Mouse (Mus musculus) midbrain, embryonic 12.5 days (tissue): Measurements from ENCODE around the gene Cgnl1. TPM values are rescaled to one million over a fixed set of nuclear protein-coding genes. Genes with fewer than 3 reads are reported as not detected.
"Not testable (repeated sequence)": the region's sequence is repeated elsewhere in the genome, so short reads cannot be mapped to it uniquely, and the experiment has no call there.

Source experiments
- ATAC-seq: fragments of 200-750 bp; cut with Nextera tagmentation; 2 replicates; pipeline ENCODE4 v1.8.0; 2017; ENCODE audit warnings: low read depth, moderate TSS enrichment, moderate library complexity; ENCODE audit not compliant: low FRiP score
- H3K27ac ChIP-seq: fragments of 300-500 bp; sonication (generic); replicated peaks from 2 replicates; pipeline ENCODE4 v1.5.1; 2016; ENCODE audit warnings: mild to moderate bottlenecking
- H3K27me3 ChIP-seq: fragments of 300-500 bp; sonication (generic); 2 replicates; pipeline ENCODE4 v1.6.1; 2016; ENCODE audit warnings: mild to moderate bottlenecking
- H3K36me3 ChIP-seq: fragments of 300-500 bp; sonication (generic); 2 replicates; pipeline ENCODE4 v1.6.1; 2016
- H3K4me1 ChIP-seq: fragments of 300-500 bp; sonication (generic); 2 replicates; pipeline ENCODE4 v1.6.1; 2016
- H3K4me2 ChIP-seq: fragments of 300-500 bp; sonication (generic); replicated peaks from 2 replicates; pipeline ENCODE4 v1.6.1; 2016; ENCODE audit warnings: mild to moderate bottlenecking, moderate library complexity
- H3K4me3 ChIP-seq: fragments of 300-500 bp; sonication (generic); 2 replicates; pipeline ENCODE4 v1.5.1; 2016; ENCODE audit warnings: mild to moderate bottlenecking
- H3K9ac ChIP-seq: fragments of 300-500 bp; sonication (generic); replicated peaks from 2 replicates; pipeline ENCODE4 v1.6.1; 2016; ENCODE audit warnings: mild to moderate bottlenecking, moderate library complexity
- H3K9me3 ChIP-seq: fragments of 300-500 bp; sonication (generic); 2 replicates; pipeline ENCODE4 v1.6.1; 2016; ENCODE audit warnings: mild to moderate bottlenecking
- WGBS: fragments of 180-500 bp; shearing (Covaris S2); methylation state at CpG from one replicate; pipeline ENCODE4 v1.1.7; 2016; 5-methylcytosine and 5-hydroxymethylcytosine counted together
- polyA plus RNA-seq: library from polyadenylated mRNA; unstranded; fragments of >200 nt; fragmentation: Nextera tagmentation; extraction: Ambion mirVana; gene quantifications from 2 replicates; pipeline ENCODE4 v1.2.1, GENCODE M21; 2016

The Cgnl1 gene
- polyA plus RNA-seq, 1 experiment from 2014 or later = 7.0 TPM

DNA sequence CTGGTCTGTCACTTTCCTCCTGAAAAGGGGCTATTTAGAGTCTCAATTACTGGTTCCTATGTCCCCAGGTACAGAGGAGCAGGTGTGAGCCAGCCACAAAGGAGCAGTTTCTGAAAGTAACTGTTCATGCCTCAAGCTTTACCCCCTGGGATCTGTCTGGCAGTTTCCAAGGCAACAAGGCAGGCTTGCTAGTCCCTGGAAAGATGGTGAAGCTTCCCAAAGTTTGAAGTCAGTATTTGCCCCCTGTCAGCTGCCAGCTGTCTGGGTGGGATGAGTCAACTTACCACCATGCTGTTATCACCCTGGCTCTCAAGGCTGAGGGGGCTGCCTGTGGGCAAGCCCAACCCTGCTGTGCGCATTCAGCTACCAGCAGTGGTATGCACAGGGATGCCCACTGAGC, 134.5 kb downstream of the Cgnl1 start:
- 95% methylated on average over 1 of the region's 1 CpGs for WGBS

DNA sequence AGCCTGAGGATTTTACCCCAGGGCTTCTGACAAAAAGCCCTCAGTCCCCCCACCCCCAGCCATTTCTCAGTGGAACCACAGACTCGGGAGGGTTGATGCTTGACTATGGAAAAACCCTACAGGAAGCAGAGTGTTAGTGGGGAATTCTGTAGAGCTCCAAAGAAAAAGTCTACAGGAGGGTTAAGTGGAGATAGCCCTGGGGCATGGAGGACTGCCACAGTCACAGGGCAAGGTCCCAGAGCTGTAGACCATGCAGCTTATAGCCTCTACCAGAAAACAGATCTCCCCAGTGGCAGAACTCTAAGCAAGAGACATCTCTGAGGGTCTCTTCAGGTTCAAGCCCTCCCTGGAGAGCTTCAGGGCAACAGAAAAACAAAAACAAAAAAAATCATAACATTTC, 135.8 kb downstream of the Cgnl1 start:
- no peak overlapping the region for H3K27ac ChIP-seq
- no peaks in the 10 kb centered on the region for H3K27me3 ChIP-seq
- H3K9ac ChIP-seq = no peak overlapping the region
- H3K4me2 ChIP-seq = no peak overlapping the region
- no peaks in the 10 kb centered on the region for H3K36me3 ChIP-seq
- no peak for ATAC-seq
- no peaks in the 10 kb centered on the region for H3K9me3 ChIP-seq
- 71% methylated on average over 1 of the region's 1 CpGs for WGBS
- peaks cover 5% of the 10 kb centered on the region for H3K4me1 ChIP-seq
- H3K4me3 ChIP-seq = no peak overlapping the region

More for the DNA sequence above, 134.5 kb downstream of the Cgnl1 start:
- no peak overlapping the region for H3K9ac ChIP-seq
- no peak overlapping the region for H3K4me3 ChIP-seq
- H3K27me3 ChIP-seq = no peaks in the 10 kb centered on the region
- no peaks in the 10 kb centered on the region for H3K36me3 ChIP-seq
- H3K27ac ChIP-seq = no peak overlapping the region; the same call in 1 of the 2 replicates
- no peak for ATAC-seq
- no peak overlapping the region for H3K4me2 ChIP-seq
- H3K4me1 ChIP-seq = peaks cover 5% of the 10 kb centered on the region
- H3K9me3 ChIP-seq = no peaks in the 10 kb centered on the region

DNA sequence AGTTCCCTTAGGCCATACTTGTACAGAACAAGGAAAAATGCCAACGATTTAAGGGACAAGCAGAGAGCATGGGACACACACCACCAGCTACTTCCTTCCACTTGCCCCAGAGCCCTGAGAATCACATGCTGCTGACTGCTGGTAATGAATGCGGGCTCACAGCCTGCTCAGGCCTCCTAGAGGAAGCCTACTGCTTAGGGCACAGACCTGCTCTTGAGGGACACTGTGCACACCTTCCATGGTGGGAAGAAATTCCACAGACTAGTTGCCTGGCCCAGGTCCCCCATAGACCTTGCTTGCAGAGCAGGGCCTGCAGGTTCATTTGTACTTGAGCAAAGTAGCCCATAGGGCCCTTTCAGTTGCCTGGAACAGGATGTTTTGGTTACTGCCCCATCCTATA, 136.5 kb downstream of the Cgnl1 start:
- no peak overlapping the region for H3K27ac ChIP-seq
- H3K9me3 ChIP-seq = no peaks in the 10 kb centered on the region
- no peaks in the 10 kb centered on the region for H3K36me3 ChIP-seq
- no peak overlapping the region for H3K9ac ChIP-seq
- H3K4me3 ChIP-seq = no peak overlapping the region
- WGBS = 93% methylated on average over 2 of the region's 2 CpGs
- no peak overlapping the region for H3K4me2 ChIP-seq
- ATAC-seq = no peak
- no peaks in the 10 kb centered on the region for H3K27me3 ChIP-seq
- peaks cover 5% of the 10 kb centered on the region for H3K4me1 ChIP-seq

DNA sequence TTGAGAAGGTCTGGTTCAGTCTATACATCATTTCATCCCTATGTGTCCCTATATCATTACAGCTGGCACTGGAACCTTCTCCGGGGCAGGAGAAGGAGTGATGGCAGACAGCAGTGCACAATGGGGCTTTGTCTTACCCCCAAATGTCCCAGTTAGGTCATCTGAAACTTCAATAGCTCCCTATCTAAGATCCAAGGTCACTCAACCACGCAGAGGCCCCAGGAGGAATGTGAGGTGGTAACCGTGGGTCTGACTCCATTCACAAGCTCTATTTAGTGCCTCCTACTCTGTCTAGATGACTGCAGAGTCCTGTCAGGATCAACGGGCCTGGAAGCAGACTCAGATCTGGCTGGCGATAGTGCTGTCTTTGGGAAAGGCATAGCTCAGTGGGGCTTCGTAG, 142.5 kb downstream of the Cgnl1 start:
- no peaks in the 10 kb centered on the region for H3K27me3 ChIP-seq

DNA sequence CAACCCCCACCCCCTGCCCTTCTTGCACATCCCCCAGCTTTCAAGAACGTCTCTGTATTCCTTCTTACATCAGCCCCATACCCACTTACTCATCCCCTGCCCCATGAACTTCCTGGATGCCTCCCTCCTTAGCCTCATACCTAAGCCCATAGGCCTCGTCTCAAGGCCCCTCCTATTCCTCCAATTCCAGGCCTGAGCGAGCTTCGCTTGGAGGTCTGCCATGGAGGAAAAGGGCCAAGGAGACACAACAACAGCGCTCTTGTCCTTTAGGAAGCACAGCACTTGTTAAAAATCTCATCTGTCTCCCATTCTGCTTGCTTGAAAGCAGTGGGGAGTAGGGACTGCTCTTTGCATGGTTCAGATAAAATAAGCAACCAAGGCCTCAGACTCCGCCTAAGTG, 143.1 kb downstream of the Cgnl1 start:
- WGBS = 88% methylated on average over 6 of the region's 6 CpGs
- ATAC-seq = no peak

More for the DNA sequence above, 142.5 kb downstream of the Cgnl1 start:
- no peaks in the 10 kb centered on the region for H3K36me3 ChIP-seq
- no peak overlapping the region for H3K4me3 ChIP-seq
- H3K27ac ChIP-seq = no peak overlapping the region
- no peak overlapping the region for H3K9ac ChIP-seq
- ATAC-seq = no peak
- WGBS = 61% methylated on average over 6 of the region's 6 CpGs
- H3K9me3 ChIP-seq = no peaks in the 10 kb centered on the region
- no peaks in the 10 kb centered on the region for H3K4me1 ChIP-seq
- H3K4me2 ChIP-seq = no peak overlapping the region

DNA sequence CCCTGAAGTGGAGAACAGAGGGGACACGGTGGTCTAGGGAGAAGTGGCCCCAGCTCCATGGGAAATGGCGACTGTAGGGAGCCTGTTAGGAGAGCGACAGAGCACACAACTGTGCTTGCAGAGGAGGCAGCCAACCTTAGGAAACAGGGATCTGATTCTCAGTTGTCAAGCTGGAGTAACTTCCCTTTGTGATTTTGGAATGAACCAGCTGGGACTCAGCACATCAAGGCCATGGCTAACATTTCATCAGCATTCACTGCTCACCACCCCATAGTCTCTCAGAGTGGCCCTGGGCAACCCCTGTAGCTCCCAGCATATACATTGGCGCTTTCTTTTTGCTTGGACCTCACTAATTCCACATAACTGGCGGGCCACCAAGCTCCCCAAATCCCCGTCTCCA, 145.4 kb downstream of the Cgnl1 start:
- H3K4me2 ChIP-seq = no peak overlapping the region
- ATAC-seq = no peak
- whole genome bisulfite sequencing = 82% methylated on average over 6 of the region's 6 CpGs

More for the DNA sequence above, 143.1 kb downstream of the Cgnl1 start:
- no peak overlapping the region for H3K27ac ChIP-seq
- no peaks in the 10 kb centered on the region for H3K9me3 ChIP-seq
- no peaks in the 10 kb centered on the region for H3K27me3 ChIP-seq
- H3K4me3 ChIP-seq = no peak overlapping the region
- H3K9ac ChIP-seq = no peak overlapping the region
- no peaks in the 10 kb centered on the region for H3K36me3 ChIP-seq
- no peaks in the 10 kb centered on the region for H3K4me1 ChIP-seq
- no peak overlapping the region for H3K4me2 ChIP-seq

DNA sequence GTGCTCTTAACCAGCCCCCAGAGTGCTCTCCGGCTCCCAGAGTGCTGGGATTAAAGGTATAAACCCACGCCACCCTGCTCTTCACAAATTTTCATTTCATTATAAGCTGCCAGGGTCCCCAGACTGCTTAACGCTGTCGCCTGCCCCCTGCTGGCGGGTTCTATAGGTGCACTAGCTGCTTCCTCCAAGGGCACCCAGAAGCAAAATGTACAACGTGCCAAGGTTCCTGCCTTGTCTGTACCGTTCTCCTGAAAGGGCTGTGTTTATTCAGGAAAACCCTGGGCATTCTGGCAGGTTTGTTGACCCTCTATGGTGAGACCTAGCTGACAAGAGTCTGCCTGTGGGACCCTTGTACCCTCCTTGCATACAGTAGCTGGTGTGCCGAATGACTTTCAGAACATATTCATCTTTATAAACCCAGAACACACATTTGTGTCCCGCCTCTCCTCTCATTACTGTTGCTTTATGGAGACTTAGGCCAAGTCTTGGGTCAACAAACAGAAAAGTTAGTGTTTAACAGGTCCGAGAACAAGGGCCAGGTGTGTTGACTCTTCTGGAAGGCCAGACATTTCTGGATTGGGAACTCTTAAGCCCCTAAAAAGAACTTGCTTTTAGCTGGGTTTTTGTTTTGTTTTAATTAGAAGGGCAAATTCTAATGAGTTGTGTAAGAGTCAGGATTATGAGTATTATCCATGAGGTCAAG, 146.5 kb downstream of the Cgnl1 start:
- Histone ChIP-seq H3K27ac (no peak overlapping the region), H3K4me2 (no peak overlapping the region), H3K4me3 (no peak overlapping the region), H3K9me3 (no peaks in the 10 kb centered on the region), H3K36me3 (no peaks in the 10 kb centered on the region), H3K27me3 (no peaks in the 10 kb centered on the region), H3K9ac (no peak overlapping the region), H3K4me1 (no peaks in the 10 kb centered on the region)
- no peak for ATAC-seq
- 49% methylated on average over 10 of the region's 10 CpGs for WGBS

More for the DNA sequence above, 145.4 kb downstream of the Cgnl1 start:
- no peaks in the 10 kb centered on the region for H3K36me3 ChIP-seq
- H3K27ac ChIP-seq = no peak overlapping the region
- no peaks in the 10 kb centered on the region for H3K9me3 ChIP-seq
- no peak overlapping the region for H3K4me3 ChIP-seq
- H3K27me3 ChIP-seq = no peaks in the 10 kb centered on the region
- H3K9ac ChIP-seq = no peak overlapping the region
- no peaks in the 10 kb centered on the region for H3K4me1 ChIP-seq

DNA sequence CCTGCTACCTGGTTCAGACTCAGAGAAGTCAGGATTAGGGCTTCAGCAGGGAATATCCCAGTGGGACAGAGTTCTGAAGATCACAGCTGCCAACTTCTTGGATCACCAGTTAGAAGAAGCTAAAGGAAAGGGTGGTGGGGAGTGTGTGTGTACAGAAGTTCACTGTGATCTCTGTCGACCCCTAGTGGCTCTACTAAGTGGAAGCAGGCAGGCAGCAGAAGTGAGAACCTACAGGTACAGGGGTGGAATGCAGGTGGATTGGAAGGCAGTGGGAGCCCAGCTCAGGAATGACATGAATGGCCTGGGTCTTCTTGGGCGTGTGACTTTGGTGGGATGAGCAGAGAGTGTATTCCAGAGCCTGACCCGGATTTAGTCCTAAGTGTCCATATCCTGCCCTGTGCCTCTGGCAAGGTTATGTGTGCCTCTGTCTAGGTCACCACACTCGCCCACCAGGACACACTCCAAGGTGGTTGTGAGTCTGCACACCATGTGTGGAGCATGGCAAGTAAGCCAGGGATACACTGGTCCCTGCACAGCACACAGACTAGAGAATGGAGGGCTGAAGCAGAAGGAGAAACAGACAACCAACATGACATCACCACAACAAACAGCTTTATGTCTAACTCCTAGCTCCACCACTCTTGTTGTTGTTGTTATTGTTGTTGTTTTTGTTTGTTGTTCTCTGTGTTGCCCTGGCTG, 147.4 kb downstream of the Cgnl1 start:
- no peak overlapping the region for H3K27ac ChIP-seq
- no peaks in the 10 kb centered on the region for H3K36me3 ChIP-seq
- H3K4me2 ChIP-seq = no peak overlapping the region
- no peaks in the 10 kb centered on the region for H3K27me3 ChIP-seq
- H3K9me3 ChIP-seq = no peaks in the 10 kb centered on the region
- WGBS = 39% methylated on average over 4 of the region's 4 CpGs
- H3K9ac ChIP-seq = no peak overlapping the region
- no peaks in the 10 kb centered on the region for H3K4me1 ChIP-seq
- H3K4me3 ChIP-seq = no peak overlapping the region
- no peak for ATAC-seq

DNA sequence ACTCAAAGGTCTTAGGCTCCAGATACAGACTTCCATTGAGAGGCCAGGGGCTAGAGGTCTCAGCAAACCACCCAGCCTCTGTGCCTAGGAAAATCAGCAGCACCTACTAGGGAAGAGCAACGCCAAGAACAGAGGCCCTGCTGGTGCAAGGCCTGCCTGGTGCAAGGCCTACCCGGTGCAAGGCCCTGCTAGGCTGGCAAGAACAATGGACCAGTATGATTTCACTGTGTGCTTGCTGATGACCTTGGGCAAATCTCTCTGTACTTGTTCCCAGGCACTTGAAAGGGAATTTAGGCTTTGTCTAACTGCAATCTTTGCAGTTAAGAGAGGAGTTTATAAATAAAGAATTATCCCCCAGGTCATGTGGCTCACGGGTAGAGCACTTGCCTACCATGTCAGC, 148.8 kb downstream of the Cgnl1 start:
- Histone ChIP-seq H3K27ac (no peak overlapping the region), H3K9ac (no peak overlapping the region), H3K4me2 (no peak overlapping the region), H3K4me3 (no peak overlapping the region), H3K4me1 (no peaks in the 10 kb centered on the region), H3K9me3 (no peaks in the 10 kb centered on the region), H3K27me3 (no peaks in the 10 kb centered on the region), H3K36me3 (no peaks in the 10 kb centered on the region)
- 74% methylated on average over 3 of the region's 3 CpGs for WGBS
- ATAC-seq = no peak

DNA sequence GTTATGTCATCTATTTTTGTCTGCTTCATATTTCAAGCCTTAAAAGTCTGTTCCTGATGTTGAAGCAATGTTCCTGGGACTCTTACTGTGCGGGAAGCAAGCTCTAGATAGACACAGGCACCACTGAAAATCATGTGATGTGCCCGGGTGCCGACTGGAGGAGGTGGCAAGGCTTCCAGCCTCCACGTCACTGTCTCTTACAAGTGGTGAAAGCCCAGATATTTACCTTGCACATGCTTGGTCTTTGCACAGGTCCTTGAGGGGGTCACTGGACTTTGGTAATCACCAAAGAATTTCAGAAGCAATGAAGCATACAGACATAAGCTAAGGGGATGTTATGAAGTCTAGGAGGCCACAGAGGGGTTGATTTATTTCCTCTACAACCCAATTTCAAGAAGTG, 149.4 kb downstream of the Cgnl1 start:
- no peak for ATAC-seq
- Histone ChIP-seq H3K4me3 (no peak overlapping the region), H3K27ac (no peak overlapping the region), H3K9ac (no peak overlapping the region), H3K27me3 (no peaks in the 10 kb centered on the region), H3K9me3 (no peaks in the 10 kb centered on the region), H3K36me3 (no peaks in the 10 kb centered on the region), H3K4me2 (no peak overlapping the region), H3K4me1 (no peaks in the 10 kb centered on the region)
- 85% methylated on average over 4 of the region's 4 CpGs for WGBS

DNA sequence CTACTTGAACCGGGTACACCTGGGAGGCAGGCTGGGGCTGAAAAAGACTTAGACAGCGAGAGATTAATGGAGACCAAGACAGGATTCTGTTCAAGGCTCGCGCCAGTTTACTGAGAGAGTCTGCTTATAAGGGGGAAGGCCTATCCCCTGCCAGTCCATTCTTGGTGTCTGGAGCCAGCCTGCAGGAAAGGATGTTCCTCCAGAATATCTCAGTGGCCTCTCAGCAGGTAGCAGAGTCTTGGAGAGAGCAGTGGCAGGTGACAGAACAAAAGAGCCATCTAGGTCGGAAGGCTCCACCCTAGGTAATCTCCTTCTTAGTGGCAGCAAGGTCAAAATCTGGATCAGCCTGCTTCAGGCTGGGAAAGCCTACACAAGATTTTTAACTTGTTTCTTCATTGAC, 151.3 kb downstream of the Cgnl1 start:
- not testable (repeated sequence) for H3K27ac ChIP-seq, H3K9ac ChIP-seq, H3K4me2 ChIP-seq, H3K4me3 ChIP-seq, H3K36me3 ChIP-seq, H3K4me1 ChIP-seq, H3K9me3 ChIP-seq, ATAC-seq, H3K27me3 ChIP-seq
- 78% methylated on average over 5 of the region's 5 CpGs for WGBS

DNA sequence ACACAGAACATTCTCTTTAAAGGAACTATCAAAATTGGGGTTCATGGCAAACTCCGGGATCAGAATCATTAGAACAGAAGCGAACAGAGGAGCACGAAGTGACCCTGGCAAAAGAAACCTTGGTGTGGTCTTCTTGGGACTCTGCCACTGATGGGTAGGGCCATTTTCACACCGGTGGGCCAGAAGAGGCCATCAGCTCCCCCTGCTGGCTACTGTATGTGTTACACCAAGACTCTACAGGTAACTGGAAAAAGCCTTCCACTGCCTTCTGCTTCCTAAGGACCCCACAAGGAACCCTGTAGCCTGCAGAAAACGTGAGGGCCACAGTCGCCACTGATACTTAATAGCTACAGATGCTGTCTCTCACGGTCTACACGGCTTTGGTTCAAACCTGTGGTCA, 154.0 kb downstream of the Cgnl1 start:
- no peak for ATAC-seq
- WGBS = 56% methylated on average over 8 of the region's 8 CpGs
- no peaks in the 10 kb centered on the region for H3K4me1 ChIP-seq
- no peak overlapping the region for H3K27ac ChIP-seq
- H3K27me3 ChIP-seq = no peaks in the 10 kb centered on the region
- no peaks in the 10 kb centered on the region for H3K36me3 ChIP-seq
- no peak overlapping the region for H3K4me3 ChIP-seq
- H3K9me3 ChIP-seq = no peaks in the 10 kb centered on the region
- no peak overlapping the region for H3K4me2 ChIP-seq
- H3K9ac ChIP-seq = no peak overlapping the region
